Mouse (Mus musculus) C2C12 (cell line): ENCODE data around the gene Map2k1.
A peak's percentile ranks its signal among the peaks of the same experiment; 100 is the strongest.
"Not testable (repeated sequence)": the region's sequence is repeated elsewhere in the genome, so short reads cannot be mapped to it uniquely, and the experiment has no call there.

Source experiments
- CEBPB ChIP-seq: IDR thresholded peaks from one replicate; pipeline ENCODE4 v1.6.1; 2011; ENCODE audit warnings: low read depth, mild to moderate bottlenecking, control low read depth, moderate library complexity
- CTCF ChIP-seq: IDR thresholded peaks from one replicate; pipeline ENCODE4 v1.5.1; 2011; ENCODE audit not compliant: control insufficient read depth, insufficient read depth, insufficient read length
- FOSL1 ChIP-seq: IDR thresholded peaks from one replicate; pipeline ENCODE4 v1.8.0; 2011; ENCODE audit warnings: mild to moderate bottlenecking, low read length; ENCODE audit not compliant: poor library complexity, insufficient read depth, severe bottlenecking
- MAX ChIP-seq: IDR thresholded peaks from one replicate; pipeline ENCODE4 v1.6.1; 2011; ENCODE audit warnings: mild to moderate bottlenecking, control low read depth
- MYOD1 ChIP-seq: IDR thresholded peaks from one replicate; pipeline ENCODE4 v1.6.1; 2011; ENCODE audit warnings: low read depth; ENCODE audit not compliant: control insufficient read depth, insufficient read length
- MYOG ChIP-seq: IDR thresholded peaks from one replicate; pipeline ENCODE4 v1.6.1; 2011; ENCODE audit not compliant: control insufficient read depth, insufficient read length; ENCODE audit errors: extremely low read depth
- USF1 ChIP-seq: IDR thresholded peaks from one replicate; pipeline ENCODE4 v1.6.1; 2011; ENCODE audit warnings: low read depth, mild to moderate bottlenecking, control low read depth, moderate library complexity

GRCm38 (mm10) chr9:64138896-64139295 is 114.5 kb downstream of the Map2k1 start:
- TF ChIP-seq CTCF = peak; percentile 12
- not testable (repeated sequence) for TF ChIP-seq CEBPB, USF1, MYOD1, MYOG, MAX, FOSL1
